Mouse (Mus musculus): ENCODE data around the gene Mapre3.

GRCm38 (mm10) chr5:30849891-30850555, 35.6 kb downstream of the Mapre3 start:
- TF ChIP-seq CTCF (IDR thresholded peaks at IDR 0.05; ENCODE audit: low read depth, low read length) (no peak), GATA1 (IDR thresholded peaks at IDR 0.05; ENCODE audit: borderline replicate concordance, low read length) (no peak), TAL1 (conservative IDR thresholded peaks at IDR 0.05; ENCODE audit: low read depth, low read length) (no peak), POLR2AphosphoS5 (IDR thresholded peaks at IDR 0.05; ENCODE audit: insufficient replicate concordance, low read depth, low read length) (no peak), GATA2 (IDR thresholded peaks at IDR 0.05; ENCODE audit: borderline replicate concordance, low read depth, low read length) (no peak)

Measured in G1E (cell line).